Mouse (Mus musculus): ENCODE results near the gene Fam78b.

- TF ChIP-seq POLR2A (IDR thresholded peaks at IDR 0.05; ENCODE audit: control insufficient read depth, extremely low read depth, insufficient read depth, low read length, poor library complexity), result no peak
- TF ChIP-seq CTCF (IDR thresholded peaks at IDR 0.05; ENCODE audit: borderline replicate concordance, control insufficient read depth, extremely low read depth, insufficient read depth, low read length, poor library complexity), result no peak
Measured at GRCm38 (mm10) chr1:167066933-167067341, 65.7 kb downstream of the Fam78b start.
